In the genomic region with DNA sequence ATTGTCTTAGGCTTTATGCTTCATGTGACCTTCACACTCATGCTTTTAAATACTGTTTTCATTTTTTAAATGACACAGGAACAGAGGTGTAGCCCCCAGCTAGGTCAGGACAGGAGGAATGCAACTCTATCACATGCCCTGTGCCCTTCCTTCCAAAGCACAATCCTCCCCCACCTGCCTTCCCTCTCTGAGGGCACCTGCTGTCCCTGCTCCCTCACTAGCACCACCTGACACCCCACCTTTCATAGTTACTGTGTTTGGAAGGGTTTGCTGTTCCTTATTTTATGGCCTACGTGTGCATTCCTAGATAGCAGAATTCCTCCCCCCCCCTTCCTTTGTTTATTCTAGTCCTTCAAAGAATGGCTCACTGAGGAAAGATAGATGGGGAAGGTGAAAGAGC, we compare ENCODE assay signal across 25 mouse cellular contexts.
"Had no signal": no experiment of that assay in that cellular context is flagged by ENCODE, and none has a peak within 500 bp of the region (broad histone marks: within the 10 kb centered on the region; RNA-seq: fewer than 3 reads in every experiment).

No protein-coding gene starts in this region.

- H3K4me3 ChIP-seq: gastrocnemius, adult 2 months; heart, embryonic 10.5 days; heart, embryonic 12.5 days; hindbrain, embryonic 10.5 days; hindbrain, embryonic 13.5 days; hindbrain, embryonic 15.5 days; kidney, embryonic 15.5 days; limb, embryonic 13.5 days; limb, embryonic 15.5 days; liver, embryonic 12.5 days had no signal

- H3K4me1 ChIP-seq: kidney, embryonic 15.5 days; liver, embryonic 12.5 days had no signal

- ATAC-seq: hindbrain, postnatal 0 days; liver, embryonic 12.5 days had no signal

- DNase-seq: gastrocnemius, adult 2 months; gastrocnemius, postnatal 10 days; gastrocnemius, postnatal 25 days; heart, adult 18-20 months; heart, postnatal 10 days; heart, postnatal 4 days; kidney, adult 11 months; kidney, adult 2 months; kidney, adult 9 months; kidney, postnatal 14 days; kidney, postnatal 36 days; layer of hippocampus, adult 9-11 months; layer of hippocampus, postnatal 36 days; left cerebral cortex, postnatal 4 days had no signal

- H3K27me3 ChIP-seq: heart, embryonic 12.5 days; hindbrain, embryonic 13.5 days; hindbrain, embryonic 15.5 days; kidney, embryonic 15.5 days; limb, embryonic 13.5 days; limb, embryonic 15.5 days; liver, embryonic 12.5 days had no signal

- H3K9me3 ChIP-seq: heart, embryonic 10.5 days; hindbrain, embryonic 15.5 days; kidney, embryonic 15.5 days; limb, embryonic 15.5 days; liver, embryonic 12.5 days had no signal

- H3K27ac ChIP-seq: gastrocnemius, adult 2 months; heart, embryonic 10.5 days; hindbrain, embryonic 10.5 days; hindbrain, embryonic 13.5 days; hindbrain, embryonic 15.5 days; hindbrain, postnatal 0 days; kidney, embryonic 15.5 days; kidney, postnatal 0 days; limb, embryonic 13.5 days; limb, embryonic 15.5 days; liver, embryonic 12.5 days had no signal

- H3K4me2 ChIP-seq: heart, embryonic 12.5 days; hindbrain, embryonic 13.5 days; hindbrain, embryonic 15.5 days; kidney, embryonic 15.5 days; limb, embryonic 13.5 days; limb, embryonic 15.5 days; liver, embryonic 12.5 days had no signal

- H3K36me3 ChIP-seq: hindbrain, embryonic 13.5 days; hindbrain, embryonic 15.5 days; liver, embryonic 12.5 days had no signal

- H3K9ac ChIP-seq: heart, embryonic 12.5 days; hindbrain, embryonic 13.5 days; hindbrain, embryonic 15.5 days; kidney, embryonic 15.5 days; limb, embryonic 13.5 days; limb, embryonic 15.5 days; liver, embryonic 12.5 days had no signal
